ENCODE assay signal across 13 mouse cellular contexts in genomic region chr6:90825063-90825462, GRCm38 (mm10).
DNase-seq lines count a peak whose midpoint lies in the region; ATAC-seq lines count a peak whose summit lies in the region.
"Had no signal": no experiment of that assay in that cellular context is flagged by ENCODE, and none has a peak within 500 bp of the region (broad histone marks: within the 10 kb centered on the region; RNA-seq: fewer than 3 reads in every experiment).

No protein-coding gene starts in this region.

- ATAC-seq in heart, embryonic 11.5 days (replicated peaks; ENCODE audit: insufficient number of reproducible peaks, low FRiP score, low TSS enrichment) = no peak
- peak; percentile 45; the same call in 1 of the 2 replicates for ATAC-seq in liver, embryonic 16.5 days (ENCODE audit: low read depth)
- ATAC-seq in forebrain, embryonic 11.5 days (replicated peaks; ENCODE audit: low FRiP score) = no peak

- H3K36me3 ChIP-seq in heart, embryonic 11.5 days (ENCODE audit: control insufficient read depth, insufficient read depth, low read length) = no peaks in the 10 kb centered on the region
- no peaks in the 10 kb centered on the region for H3K36me3 ChIP-seq in liver, embryonic 16.5 days (ENCODE audit: control insufficient read depth, insufficient read depth)
- H3K36me3 ChIP-seq in forebrain, embryonic 11.5 days (ENCODE audit: control insufficient read depth, insufficient read depth, low read length) = no peaks in the 10 kb centered on the region
- H3K36me3 ChIP-seq: embryonic facial prominence, embryonic 15.5 days; heart, embryonic 10.5 days; hindbrain, embryonic 12.5 days; limb, embryonic 13.5 days had no signal

- no peak overlapping the region for H3K4me3 ChIP-seq in heart, embryonic 11.5 days (ENCODE audit: low read depth, low read length)
- no peak overlapping the region for H3K4me3 ChIP-seq in liver, embryonic 16.5 days (ENCODE audit: low read depth, low read length)
- H3K4me3 ChIP-seq in forebrain, embryonic 11.5 days (ENCODE audit: low read depth, low read length) = no peak overlapping the region
- H3K4me3 ChIP-seq: embryonic facial prominence, embryonic 15.5 days; heart, embryonic 10.5 days; hindbrain, embryonic 12.5 days; limb, embryonic 13.5 days had no signal

- H3K4me2 ChIP-seq in heart, embryonic 11.5 days = no peak overlapping the region
- H3K4me2 ChIP-seq in liver, embryonic 16.5 days (ENCODE audit: low read depth, low read length) = no peak overlapping the region
- no peak overlapping the region for H3K4me2 ChIP-seq in forebrain, embryonic 11.5 days (ENCODE audit: low read depth, low read length, severe bottlenecking)
- H3K4me2 ChIP-seq: embryonic facial prominence, embryonic 15.5 days; hindbrain, embryonic 12.5 days; limb, embryonic 13.5 days had no signal

- no peak overlapping the region for H3K9ac ChIP-seq in heart, embryonic 11.5 days (ENCODE audit: low read depth, low read length)
- H3K9ac ChIP-seq in liver, embryonic 16.5 days (ENCODE audit: low read depth, low read length) = no peak overlapping the region
- H3K9ac ChIP-seq in forebrain, embryonic 11.5 days (ENCODE audit: low read length) = no peak overlapping the region
- H3K9ac ChIP-seq: embryonic facial prominence, embryonic 15.5 days; hindbrain, embryonic 12.5 days; limb, embryonic 13.5 days had no signal

- H3K4me1 ChIP-seq in heart, embryonic 11.5 days (ENCODE audit: control insufficient read depth, insufficient read depth, low read length) = peaks cover 11% of the 10 kb centered on the region
- H3K4me1 ChIP-seq in liver, embryonic 16.5 days (ENCODE audit: control insufficient read depth, low read depth, low read length) = no peaks in the 10 kb centered on the region
- no peaks in the 10 kb centered on the region for H3K4me1 ChIP-seq in forebrain, embryonic 11.5 days (replicated peaks; ENCODE audit: control insufficient read depth, insufficient read depth, low read length)
- H3K4me1 ChIP-seq: embryonic facial prominence, embryonic 15.5 days; limb, embryonic 13.5 days had no signal

- WGBS in heart, embryonic 11.5 days (ENCODE audit: insufficient replicate concordance) = 66% methylated on average over 2 of the region's 2 CpGs
- 30% methylated on average over 2 of the region's 2 CpGs for WGBS in liver, embryonic 16.5 days (ENCODE audit: insufficient replicate concordance)
- 86% methylated on average over 2 of the region's 2 CpGs for WGBS in forebrain, embryonic 11.5 days

- no peaks in the 10 kb centered on the region for H3K27me3 ChIP-seq in heart, embryonic 11.5 days (ENCODE audit: control insufficient read depth, insufficient read depth, low read length)
- no peaks in the 10 kb centered on the region for H3K27me3 ChIP-seq in liver, embryonic 16.5 days (ENCODE audit: control insufficient read depth, insufficient read depth, low read depth, low read length)
- H3K27me3 ChIP-seq in forebrain, embryonic 11.5 days (ENCODE audit: control insufficient read depth, insufficient read depth, low read length) = no peaks in the 10 kb centered on the region
- H3K27me3 ChIP-seq: embryonic facial prominence, embryonic 15.5 days; hindbrain, embryonic 12.5 days; limb, embryonic 13.5 days had no signal

- no peak overlapping the region for H3K27ac ChIP-seq in heart, embryonic 11.5 days (ENCODE audit: low read depth, low read length)
- no peak overlapping the region for H3K27ac ChIP-seq in liver, embryonic 16.5 days (ENCODE audit: low read length)
- no peak overlapping the region for H3K27ac ChIP-seq in forebrain, embryonic 11.5 days (ENCODE audit: low read depth, low read length)
- H3K27ac ChIP-seq: embryonic facial prominence, embryonic 15.5 days; heart, embryonic 10.5 days; hindbrain, embryonic 12.5 days; limb, embryonic 13.5 days had no signal

- no peaks in the 10 kb centered on the region for H3K9me3 ChIP-seq in heart, embryonic 11.5 days (replicated peaks; ENCODE audit: control insufficient read depth, low read length)
- H3K9me3 ChIP-seq in liver, embryonic 16.5 days (replicated peaks; ENCODE audit: control insufficient read depth, low read length) = no peaks in the 10 kb centered on the region
- H3K9me3 ChIP-seq in forebrain, embryonic 11.5 days (ENCODE audit: control insufficient read depth, low read length) = no peaks in the 10 kb centered on the region
- H3K9me3 ChIP-seq: embryonic facial prominence, embryonic 15.5 days; heart, embryonic 10.5 days; hindbrain, embryonic 12.5 days; limb, embryonic 13.5 days had no signal

- intact Hi-C loops in left cerebral cortex, postnatal 25 days (cut with DNase I) = no loop called here

- peak; percentile 74 for DNase-seq in heart, adult 11 months
- DNase-seq in MEL-GATA-1-ER (ENCODE audit: extremely low read depth, low read depth) = peak; percentile 80
- peak; percentile 81 to 87 for DNase-seq in spleen, postnatal 36 days (ENCODE audit: low spot score in 2 of 2)
- no peak for DNase-seq in forebrain, embryonic 11.5 days (ENCODE audit: low spot score)
- DNase-seq in left cerebral cortex, postnatal 25 days (ENCODE audit: low spot score in 2 of 2) = no peak
- DNase-seq in layer of hippocampus, adult 18-20 months (ENCODE audit: low spot score in 2 of 2) = no peak
- DNase-seq: kidney, adult 8-10 months had no signal

Comparison
In these comparisons a context has a peak if more than half of its experiments do, and no peak if none do; other contexts are left out.
1. DNase-seq: peak in heart, adult 11 months (single experiment), MEL-GATA-1-ER (single experiment) and spleen, postnatal 36 days (2 of 2); none in forebrain, embryonic 11.5 days (single experiment), left cerebral cortex, postnatal 25 days (0 of 2) and layer of hippocampus, adult 18-20 months (0 of 2).